Mouse (Mus musculus) monocyte, adult 2 months (primary cell): ENCODE results near the gene Fchsd2.

Experiments used
- DNase-seq, 2 experiments: peaks; one replicate each; pipeline ENCODE4 v3.0.0; 2022; ENCODE audit warnings: low spot score in 2 of 2, low read depth in 1 of 2

The Fchsd2 gene

DNA sequence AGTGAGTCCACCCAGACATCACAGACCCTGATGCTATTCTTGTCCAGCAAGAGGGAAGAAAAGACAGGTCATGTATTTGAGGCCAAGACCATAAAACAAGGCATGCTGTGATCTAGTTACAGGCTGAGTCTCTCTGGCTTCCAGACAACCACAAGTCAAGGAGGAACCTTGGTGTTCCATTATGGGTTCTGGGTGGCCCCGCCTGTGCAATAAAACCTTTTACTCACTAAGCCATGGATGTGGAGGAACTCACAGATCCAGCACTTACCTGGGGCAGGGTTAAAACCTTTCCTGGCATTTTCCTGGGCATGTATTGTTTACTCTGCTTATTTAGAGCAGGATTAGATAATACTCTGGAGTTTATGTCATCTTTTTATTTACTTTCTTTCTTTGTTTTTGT, 191.8 kb downstream of the Fchsd2 start:
- no peak for DNase-seq

DNA sequence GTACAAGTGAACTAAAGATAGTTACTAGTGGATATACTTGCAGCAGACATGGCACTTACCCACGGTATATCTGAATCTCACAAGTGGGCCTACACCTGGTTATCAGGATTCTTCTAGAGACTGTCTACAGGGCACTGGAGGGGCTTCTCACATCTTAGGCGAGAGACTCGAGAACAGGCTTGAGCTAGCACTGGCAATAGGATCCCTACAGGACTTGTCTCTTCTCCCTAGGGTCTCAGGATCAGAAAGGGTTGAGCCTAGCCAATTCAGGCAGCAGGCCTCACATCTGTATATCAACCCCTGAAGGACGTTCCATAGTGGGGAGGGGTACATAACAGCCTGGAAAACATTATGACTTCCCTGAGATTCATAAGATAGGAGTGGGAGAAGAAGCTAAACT, 194.2 kb downstream of the Fchsd2 start:
- no peak for DNase-seq

DNA sequence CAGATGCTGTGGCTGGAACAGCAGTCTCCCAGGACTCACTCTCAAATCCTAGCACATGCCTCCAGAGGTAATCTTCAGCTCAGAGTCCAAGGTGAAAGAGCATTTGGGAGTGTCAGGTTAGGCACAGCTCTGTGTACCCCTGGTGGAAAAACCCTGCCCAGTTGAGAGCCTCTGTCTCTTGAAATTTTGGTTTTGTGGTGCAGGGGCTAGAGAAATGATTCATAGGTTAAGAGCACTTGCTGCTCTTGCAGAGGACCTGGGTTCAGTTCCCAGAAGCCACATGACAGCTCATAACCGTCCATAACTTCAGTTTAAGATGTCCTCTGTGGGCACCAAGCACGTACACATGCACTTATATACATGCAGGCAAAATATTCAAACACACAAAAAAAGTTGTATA, 195.2 kb downstream of the Fchsd2 start:
- DNase-seq, result no peak

DNA sequence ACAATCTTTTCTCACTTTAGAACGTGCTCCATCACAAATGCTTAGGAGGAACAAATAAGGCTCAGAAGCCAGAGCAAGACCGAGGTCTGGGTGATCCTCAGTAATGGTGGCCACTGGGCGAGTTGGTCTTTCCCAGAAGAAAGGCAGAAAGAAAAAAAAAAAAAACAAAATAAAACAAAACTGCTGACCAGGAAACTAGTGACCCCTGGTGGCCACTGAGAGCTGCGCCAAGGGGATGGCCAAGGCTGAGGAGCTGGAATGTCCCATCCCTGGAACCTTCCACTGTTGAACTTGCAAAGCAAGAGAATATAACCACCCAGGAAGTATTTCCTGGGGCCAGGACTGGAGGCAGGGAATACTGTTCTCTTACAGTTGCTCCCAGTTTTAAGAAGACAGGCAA, 195.8 kb downstream of the Fchsd2 start:
- no peak for DNase-seq

DNA sequence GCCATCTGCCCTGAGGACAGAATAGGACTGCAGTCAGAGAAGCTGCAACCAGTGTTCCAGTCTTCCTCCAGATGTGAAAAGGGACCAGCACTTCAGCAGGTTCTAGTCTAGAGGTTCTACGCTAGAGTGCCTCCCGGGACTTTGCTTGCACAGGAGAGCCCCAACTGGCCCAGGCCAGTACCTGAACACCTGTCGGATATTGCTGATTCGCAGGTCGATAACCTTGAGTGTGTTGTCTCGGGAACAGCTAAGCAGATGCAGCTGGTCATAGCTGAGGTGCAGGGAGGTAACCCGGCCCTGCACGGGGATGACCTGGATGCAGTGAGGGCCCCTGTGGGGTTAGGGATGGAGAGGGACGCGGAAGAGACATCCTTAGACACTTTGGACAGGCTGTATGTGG, 197.7 kb downstream of the Fchsd2 start:
- no peak for DNase-seq

DNA sequence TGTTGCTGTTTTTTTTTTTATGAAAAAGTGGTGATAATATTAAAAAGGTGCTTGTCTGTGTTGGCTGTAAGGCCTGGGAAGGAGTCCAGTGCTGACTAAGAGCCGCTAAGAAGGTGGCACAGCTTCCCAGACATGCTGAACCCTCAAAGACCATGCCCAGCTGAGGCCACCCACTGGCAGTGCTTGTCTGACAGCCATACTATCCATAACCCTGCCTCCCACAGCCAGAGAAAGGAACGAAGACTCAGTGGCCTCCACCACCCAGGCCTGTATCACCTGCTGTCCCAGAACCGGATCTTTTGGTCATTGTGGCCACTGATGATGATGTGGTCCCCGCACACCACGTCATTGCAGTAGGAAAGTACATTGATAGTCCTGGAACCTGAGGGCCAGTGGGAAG, 198.5 kb downstream of the Fchsd2 start:
- DNase-seq, result no peak

DNA sequence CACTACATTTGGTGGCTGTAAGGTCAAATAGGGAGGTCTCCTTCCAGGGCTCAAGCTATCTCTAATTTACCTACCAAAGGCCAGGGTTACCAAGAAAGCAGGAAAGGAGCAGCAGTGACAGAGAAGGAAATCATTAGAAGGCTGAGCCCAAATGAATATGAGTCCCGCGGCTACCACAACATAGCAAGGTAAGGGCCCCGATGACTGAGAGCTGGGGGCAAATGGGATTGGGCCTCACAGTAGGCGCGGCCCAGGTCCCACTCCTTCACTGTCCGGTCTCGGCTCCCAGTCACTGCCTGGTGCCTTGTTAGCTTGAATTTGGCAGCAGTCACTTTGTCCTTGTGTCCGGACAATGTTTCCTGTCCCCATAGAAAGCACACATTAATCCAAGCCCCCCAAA, 199.0 kb downstream of the Fchsd2 start:
- DNase-seq, result no peak

DNA sequence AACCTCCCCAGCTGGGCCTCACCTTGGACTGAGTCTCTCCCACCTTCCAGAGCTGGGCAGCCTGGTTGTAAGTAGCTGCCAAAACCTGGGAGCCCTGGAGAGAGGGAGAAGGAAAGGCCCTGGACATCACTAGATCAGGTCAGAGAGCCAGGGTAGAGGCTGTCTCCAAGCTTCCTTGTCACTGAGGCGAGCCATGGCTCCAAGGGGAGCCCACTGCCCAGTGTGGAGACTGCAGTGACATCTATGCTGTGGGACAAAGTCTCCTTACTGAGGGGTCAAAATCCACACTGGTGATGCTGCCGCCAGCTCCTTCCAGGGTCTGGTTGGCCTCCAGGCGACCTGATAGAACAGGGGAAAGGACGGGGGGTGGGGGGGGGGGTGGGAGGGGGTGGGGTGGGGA, 199.4 kb downstream of the Fchsd2 start:
- no peak for DNase-seq

DNA sequence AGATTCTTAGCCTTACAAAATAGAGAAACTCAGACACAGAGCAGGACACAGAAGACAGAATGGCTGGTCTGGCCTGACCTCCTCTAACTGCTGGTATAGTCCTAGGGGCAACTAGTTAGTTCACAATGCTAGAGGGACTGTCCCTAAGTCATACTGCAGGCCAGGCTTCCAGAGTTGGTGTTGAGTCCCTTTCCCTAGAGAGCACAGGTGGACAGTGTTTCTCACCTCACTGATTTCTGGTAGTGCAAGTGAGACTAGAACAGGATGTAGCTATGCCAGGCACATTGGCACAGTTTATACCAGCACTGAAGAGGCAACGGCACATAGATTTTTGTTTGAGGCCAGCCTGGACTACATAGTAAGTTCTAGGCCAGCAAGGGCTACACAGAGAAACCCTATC, 200.0 kb downstream of the Fchsd2 start:
- DNase-seq, result no peak

DNA sequence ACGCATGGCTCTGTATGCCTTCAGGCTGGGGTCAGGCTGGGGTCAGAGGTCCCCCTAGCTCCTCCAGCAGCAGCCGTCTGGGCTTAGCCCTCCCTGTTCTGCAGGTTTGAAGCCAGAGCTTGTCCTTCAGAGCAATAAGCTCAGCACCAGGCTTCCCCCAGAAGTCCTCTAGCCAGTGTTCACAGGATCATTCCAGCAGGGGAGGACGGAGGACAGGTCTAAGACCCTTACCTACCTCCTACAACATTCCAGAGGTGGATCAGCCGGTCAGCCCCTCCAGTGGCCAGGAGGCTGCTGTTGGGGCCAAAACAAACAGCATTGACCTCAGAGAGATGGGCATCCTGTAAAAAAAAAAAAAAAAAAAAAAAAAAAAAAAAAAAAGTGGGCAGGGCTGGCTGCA, 200.5 kb downstream of the Fchsd2 start:
- no peak for DNase-seq

DNA sequence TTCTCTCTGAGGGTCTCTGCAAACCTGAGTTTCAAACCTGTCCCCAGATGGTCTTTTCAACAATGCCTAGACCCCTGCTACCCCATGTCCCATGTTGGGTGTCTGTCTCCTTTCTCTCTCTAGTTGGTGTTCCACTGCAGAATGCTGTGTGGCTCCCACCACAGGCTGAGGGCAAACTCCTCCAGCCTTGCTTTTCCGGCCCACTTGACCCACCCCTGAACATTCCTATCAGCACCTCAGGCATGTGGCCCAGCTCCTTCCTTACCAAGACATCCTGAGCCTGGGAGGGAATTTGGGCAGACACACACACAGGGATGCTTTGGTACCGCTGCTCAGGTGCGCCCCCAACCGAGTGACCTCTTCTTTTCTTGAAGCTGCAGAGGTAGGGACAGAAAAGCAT, 200.9 kb downstream of the Fchsd2 start:
- DNase-seq, result no peak

DNA sequence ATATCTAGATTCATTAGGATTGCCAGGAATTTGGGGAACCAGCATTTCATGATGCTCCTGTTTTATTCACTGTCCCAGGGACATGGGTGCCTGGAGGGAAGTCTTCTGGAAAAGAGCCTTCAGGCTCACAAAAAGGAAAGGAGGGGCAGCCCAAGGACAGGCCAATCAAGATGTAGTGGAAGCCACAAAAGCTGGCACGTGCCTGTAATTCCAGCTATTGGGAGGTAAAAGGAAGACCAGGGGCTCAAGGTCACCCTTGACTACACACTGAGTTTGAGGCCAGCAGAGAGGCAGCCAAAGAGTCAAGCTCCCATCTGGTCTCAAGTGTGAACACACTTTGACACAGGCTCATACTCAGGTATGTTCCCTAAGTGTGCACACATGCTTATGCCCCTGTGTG, 202.8 kb downstream of the Fchsd2 start:
- no peak for DNase-seq

DNA sequence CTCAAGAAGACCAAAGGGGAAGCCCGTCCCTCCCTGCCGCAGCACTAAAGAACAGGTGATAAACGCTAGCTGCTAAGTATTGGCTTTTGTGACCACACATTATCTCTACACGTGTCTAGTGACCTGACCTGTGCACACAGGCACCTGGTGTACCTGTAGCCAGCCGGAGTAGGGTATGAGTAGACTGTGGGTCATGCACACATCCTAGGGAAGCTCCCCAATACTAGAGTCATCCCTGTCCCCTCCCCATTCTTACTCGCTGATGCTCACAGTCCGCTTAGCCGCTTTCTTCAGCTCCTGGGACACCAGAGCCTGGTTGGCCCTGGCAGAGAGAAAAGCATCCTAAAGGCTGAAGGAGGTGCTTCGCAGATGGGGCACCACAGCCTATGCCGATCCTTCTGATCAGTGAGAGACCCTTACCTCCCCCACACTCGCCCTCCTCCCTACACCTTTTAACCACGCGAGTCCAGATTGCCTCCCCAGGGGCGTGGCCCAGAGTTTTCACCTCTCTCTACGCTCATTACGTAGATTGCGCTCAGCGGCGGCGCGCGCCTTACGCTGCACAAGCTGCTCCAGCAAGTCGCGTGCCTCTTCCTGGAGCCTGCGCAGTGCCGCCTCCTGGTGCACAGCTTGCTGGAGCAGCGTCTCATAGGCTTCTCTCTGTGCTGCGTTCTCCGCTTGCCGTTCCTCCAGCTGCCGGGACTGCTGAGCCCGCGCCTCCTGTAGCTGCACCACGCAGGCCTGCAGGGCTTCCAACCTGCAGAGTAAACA, 203.8 kb downstream of the Fchsd2 start:
- DNase-seq, result peak; percentile 10 to 29

DNA sequence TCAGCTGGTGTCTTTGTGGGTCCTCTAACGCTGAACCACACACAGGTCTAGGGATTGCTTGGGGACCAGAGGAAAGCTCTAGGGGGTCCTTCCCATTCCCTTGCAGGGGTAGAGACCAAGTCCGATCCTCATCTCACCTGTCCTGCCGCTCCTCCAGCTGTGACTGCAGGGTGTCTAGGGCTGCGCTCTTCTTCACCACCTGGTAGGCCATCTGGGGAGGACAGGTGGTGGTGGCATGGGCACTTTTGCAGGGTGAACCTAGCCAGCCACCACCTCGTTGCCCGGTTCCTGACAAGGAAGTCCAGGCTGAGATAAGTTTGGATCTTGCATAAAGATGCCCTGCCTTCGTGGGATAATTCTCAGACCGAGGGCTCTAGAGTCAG, 204.4 kb downstream of the Fchsd2 start:
- no peak for DNase-seq

DNA sequence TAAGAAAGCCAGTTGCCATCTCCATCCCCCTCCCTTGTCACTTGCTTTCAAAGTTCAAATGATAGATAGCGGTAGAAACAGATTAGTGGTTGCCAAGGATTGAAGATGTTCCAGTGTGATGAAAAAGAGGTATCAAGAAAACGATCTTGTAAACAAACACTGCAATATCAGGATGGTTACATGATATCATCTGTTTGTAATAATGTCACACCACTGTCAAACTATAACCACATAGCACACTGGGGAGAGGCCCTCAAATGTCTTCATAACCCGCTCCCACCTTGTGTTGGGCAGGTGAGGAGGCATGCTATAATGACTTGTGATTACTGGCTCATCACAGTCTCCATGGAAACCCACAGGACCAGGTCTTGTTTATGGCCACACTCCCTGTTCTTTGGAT, 205.7 kb downstream of the Fchsd2 start:
- DNase-seq, result no peak

DNA sequence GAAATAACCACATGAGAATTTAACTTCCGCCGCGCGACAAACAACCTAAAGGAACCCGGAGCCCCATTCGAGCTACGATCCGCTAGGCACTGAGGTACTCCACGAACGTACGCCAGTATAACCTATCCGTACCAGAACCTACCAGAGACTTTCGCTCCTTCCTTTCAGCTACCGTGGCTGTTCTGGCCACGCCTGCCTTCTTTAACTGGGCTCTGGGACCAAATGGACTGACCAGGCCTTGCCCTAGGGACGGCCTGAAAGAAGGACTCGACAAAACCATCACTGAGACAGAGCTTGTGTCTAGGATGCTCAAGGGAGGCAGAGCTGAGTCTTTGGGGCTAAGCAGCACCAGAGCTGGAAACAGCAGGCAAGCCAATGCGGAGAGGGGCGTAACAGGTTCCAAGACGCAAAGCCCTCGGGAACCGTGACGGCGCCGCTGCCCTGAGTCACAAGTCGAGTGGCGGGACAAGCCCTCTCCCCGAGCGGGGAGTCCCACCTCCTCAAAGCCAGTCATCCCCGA, 208.8 kb downstream of the Fchsd2 start:
- DNase-seq, result peak in 1 of 2 experiments; percentile 15

DNA sequence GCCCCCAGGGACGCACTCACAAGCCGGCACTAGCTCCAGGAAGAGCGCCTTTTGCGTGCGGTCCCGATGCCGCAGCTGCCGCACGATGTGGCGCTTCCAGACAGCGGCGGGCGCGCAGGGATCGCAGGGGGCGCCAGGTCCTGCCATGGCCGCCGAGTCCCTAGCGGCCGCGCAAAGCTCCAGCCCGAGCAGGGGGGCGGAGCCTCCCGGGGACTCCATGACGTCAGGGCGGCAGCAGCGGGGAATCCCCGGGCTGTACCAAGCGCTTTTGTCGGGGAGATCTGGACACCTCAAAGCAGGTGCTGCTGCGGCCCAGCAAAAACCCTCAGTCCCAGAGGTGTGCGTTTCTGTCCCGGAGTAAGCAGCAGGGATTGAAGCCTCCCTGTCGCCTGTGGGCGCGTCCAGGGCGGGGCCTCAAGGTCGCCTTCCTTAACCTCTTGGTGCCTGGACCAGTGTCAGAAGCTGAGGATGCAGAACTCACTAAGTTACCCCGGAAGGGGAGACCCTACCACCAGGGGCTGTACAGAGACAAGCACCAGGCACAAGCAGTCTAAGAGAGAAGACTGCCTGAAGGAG, 209.3 kb downstream of the Fchsd2 start, which contains the start of gene Atg16l2:
Atg16l2 (minus strand) TSS at position 371 of the 576 bp plus-strand sequence.
- DNase-seq, result peak; percentile 81 to 93

DNA sequence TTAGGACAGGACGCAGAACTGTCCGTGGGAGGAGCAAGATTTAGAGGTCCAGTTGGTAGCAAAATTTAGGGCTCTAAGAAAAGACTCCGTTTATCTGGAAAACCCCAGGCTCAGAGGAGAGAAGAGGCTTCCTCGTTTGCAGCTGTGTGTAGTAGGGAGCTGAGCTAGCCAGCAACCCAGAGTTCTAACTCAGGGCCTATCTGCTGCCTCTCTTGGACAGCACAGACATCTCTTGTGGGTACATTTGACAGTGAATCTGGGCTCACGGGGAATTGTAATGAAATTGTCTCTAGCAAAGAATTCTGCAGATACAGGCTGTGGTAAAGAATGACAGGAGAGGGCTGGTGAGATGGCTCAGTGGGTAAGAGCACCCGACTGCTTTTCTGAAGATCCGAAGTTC, 210.0 kb downstream of the Fchsd2 start:
- no peak for DNase-seq

DNA sequence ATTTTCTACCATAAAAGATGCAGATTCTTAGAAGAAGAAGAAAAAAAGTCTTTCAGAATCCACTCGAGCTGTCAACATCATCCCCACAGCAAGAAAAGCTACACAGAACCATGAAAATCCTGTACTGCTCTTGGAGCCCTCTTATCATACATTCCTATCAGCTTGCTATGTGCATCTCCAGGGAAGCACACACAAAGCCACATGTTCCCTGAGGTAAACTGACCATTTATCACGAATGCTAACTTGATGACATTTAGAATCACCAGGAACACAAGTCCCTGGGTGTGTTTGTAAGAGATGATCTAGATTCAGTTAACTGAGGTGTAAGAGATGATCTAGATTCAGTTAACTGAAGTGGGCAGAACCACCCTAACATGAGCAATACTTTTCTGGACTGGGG, 214.2 kb downstream of the Fchsd2 start:
- no peak for DNase-seq

DNA sequence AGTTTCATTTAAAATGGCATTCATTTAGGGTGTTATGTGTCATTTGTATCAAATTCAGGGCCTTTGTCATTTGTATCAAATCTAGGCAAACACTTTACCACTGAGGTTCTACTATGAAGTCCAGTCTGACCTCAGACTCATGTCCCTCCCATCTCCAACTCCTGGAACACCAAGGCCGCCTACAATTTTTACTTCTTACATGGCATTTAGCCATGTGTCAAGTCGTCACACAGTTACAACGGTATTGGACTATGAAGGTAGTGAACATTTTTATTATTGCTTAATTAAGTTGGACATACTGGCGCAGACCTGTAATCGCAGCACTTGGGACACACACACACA, 217.3 kb downstream of the Fchsd2 start:
- DNase-seq, result no peak

DNA sequence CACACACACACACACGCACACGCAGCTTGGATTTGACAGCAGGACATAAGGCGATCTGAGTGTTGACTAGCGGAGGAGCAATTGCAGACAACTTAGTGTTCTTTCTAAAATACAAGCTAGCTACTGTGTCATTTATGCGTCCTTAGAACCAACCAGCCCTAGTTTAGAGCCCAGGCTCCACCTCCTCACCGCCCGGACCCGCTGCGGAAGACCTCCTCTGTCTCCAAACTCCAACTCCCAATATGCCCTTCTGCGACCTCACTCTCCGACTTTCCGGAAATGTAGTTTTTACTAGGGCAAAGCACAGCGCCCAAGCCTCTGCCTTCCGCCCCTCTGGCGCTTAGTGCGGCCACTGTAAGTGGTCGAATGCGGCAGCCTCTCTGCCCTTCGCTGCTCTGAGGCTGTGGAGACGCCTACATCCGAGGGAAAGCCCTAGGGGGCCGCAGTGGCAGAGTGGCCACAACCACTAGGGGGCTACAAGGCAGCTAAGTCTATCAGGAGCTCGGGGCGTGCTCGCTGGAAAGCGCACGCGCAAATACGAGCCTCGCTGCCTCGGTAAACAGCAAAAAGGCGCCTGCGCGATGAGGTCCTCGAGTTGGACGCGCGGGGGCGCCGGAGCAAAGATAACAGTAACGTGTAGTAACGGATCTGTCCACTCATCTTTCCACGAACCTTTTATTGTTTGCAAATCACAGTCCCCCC, 217.8 kb downstream of the Fchsd2 start:
- DNase-seq, result peak; percentile 92 to 93

DNA sequence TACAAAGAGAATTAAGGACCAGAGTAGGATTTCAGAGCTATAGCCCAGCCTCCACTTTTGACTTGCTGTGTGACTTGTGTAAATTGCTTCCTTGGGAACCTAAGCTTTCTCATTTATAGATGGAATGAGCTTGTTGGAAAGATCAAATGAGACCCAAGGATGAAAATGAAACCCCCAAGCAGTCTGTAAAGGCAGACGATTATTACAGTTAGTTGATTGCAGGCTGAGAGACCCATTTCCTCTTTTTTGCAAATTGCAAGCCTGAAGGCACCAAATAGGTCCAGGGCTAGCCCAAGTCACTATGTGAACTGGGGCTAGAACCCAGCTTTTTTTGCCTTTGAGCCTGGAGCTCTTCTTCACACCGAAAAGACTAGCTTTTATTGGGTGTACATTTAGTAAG, 218.4 kb downstream of the Fchsd2 start:
- no peak for DNase-seq
